Mouse (Mus musculus): ENCODE results near the gene Ifnar1. TPM values are rescaled to one million over a fixed set of nuclear protein-coding genes. Genes with fewer than 3 reads are reported as not detected.

Gene Ifnar1
- total RNA-seq, 1 experiment from 2014 or later = 108 TPM

DNA sequence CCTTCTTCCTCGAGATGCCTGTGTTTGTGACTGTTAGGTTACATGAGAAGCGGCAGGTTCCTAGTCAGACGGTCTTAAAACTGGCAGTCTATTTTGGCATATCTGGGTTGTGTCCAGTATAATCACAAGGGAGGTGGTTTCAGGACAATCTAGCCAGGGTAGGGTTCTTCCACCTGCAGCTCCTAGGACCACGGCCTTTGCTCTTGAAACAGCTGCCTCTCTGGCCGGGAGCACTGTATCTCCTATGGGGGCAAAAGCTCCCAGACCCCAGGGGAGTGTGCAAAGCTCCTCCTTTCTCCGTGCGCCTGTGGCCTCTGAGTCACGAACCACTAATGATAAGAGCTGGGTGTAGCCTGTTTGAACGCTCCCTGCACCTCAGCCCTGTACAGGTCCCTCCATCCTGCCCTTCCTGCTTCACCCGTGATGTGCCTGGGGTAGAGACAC is 66.1 kb downstream of the Ifnar1 start:
- no peak for ATAC-seq (replicated peaks; ENCODE audit: insufficient number of reproducible peaks, low FRiP score, low TSS enrichment, poor library complexity, severe bottlenecking)

DNA sequence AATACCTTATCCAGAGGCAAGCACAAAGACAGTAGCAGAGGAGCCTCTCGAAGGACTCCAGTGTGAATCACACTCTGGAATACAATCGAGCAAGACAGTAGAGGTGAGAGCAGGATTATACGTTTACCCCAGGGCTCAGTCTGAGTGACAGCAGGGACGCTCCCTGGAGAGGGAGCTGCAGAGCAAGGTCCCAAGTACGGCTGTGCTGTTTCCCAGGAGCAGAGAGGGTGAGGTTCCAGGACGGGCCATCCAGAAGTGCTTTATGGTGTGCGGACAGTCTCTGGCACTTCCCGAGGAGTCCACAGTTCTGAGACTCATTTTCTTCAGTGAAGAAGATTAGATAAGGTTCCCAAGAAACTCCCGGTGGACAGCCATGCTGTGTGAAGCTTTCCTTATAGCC is 67.0 kb downstream of the Ifnar1 start:
- ATAC-seq (replicated peaks; ENCODE audit: insufficient number of reproducible peaks, low FRiP score, low TSS enrichment, poor library complexity, severe bottlenecking) = no peak

DNA sequence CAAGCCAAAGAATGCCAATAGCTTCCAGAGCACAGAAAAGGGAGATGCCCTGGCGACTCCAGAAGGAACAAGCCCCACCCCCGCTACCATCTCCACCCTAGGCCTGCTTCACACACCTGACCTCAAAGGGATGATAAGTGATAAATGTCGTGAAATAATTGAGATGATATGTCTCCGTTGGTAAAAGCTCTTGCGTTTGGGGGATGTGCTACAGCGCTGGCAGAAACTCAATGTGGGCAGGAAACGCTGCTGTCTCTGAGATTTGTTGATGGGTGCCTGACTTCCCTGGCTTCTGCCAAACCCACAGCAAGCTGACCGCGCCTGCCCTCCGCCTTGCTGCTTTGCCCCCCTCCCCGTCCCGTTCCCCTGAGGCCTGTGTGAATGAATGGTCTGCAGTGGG is 68.6 kb downstream of the Ifnar1 start:
- no peak for ATAC-seq (replicated peaks; ENCODE audit: insufficient number of reproducible peaks, low FRiP score, low TSS enrichment, poor library complexity, severe bottlenecking)

GRCm38 (mm10) chr16:91555017-91555605 is 70.1 kb downstream of the Ifnar1 start:
- ATAC-seq (replicated peaks; ENCODE audit: insufficient number of reproducible peaks, low FRiP score, low TSS enrichment, poor library complexity, severe bottlenecking) = no peak

DNA sequence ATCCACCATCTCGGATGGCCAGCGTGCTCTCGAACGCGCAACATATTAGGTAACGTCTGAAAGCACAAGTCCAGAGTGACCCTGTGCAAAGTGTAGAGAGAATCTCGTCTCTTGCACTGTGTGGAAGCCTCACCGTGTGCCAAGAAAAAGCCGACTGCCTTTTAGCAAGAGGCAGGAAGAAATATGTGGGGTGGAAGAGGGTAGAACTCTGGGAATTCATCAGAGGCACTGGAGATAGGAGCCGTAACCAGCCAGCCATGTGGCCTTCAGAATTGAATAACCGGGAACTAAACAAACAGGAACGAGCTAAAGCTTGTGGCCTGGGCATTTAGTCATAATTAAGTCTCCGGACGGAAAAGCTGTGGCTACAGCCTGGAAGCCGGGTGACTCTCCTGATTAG is 71.6 kb downstream of the Ifnar1 start:
- no peak for ATAC-seq (replicated peaks; ENCODE audit: insufficient number of reproducible peaks, low FRiP score, low TSS enrichment, poor library complexity, severe bottlenecking)

Other genes with a start within 250 kb of the Ifnar1 start
- not detected in 3 replicates for gene Olig1, start 215.5 kb upstream of the Ifnar1 start, total RNA-seq (2017)
- gene Ifnar2, start 112.5 kb upstream of the Ifnar1 start, total RNA-seq (2017) = 188 to 243 TPM (median 214 TPM) in 3 replicates
- not detected in 3 replicates for gene Gm21970, start 93.5 kb upstream of the Ifnar1 start, total RNA-seq (2017)
- 86.7 to 144 TPM (median 102 TPM) in 3 replicates for gene Il10rb, start 79.1 kb upstream of the Ifnar1 start, total RNA-seq (2017)
- 28.8 to 49.4 TPM (median 38.9 TPM) in 3 replicates for gene Ifngr2, start 61.8 kb downstream of the Ifnar1 start, total RNA-seq (2017)
- 44.6 to 80.4 TPM (median 63.0 TPM) in 3 replicates for gene Tmem50b, start 112.6 kb downstream of the Ifnar1 start, total RNA-seq (2017)
- 1.1 to 3.1 TPM (median 1.6 TPM) in 3 replicates for gene Dnajc28, start 133.8 kb downstream of the Ifnar1 start, total RNA-seq (2017)
- 45.6 to 47.6 TPM (median 47.0 TPM) in 3 replicates for gene Gart, start 161.7 kb downstream of the Ifnar1 start, total RNA-seq (2017)
- 374 to 473 TPM (median 406 TPM) in 3 replicates for gene Son, start 162.3 kb downstream of the Ifnar1 start, total RNA-seq (2017)
- 44.3 to 63.9 TPM (median 50.9 TPM) in 3 replicates for gene Donson, start 203.5 kb downstream of the Ifnar1 start, total RNA-seq (2017)
- gene Cryzl1, start 243.7 kb downstream of the Ifnar1 start, total RNA-seq (2017) = 77.1 to 114 TPM (median 103 TPM) in 3 replicates
- gene Itsn1, start 244.0 kb downstream of the Ifnar1 start, total RNA-seq (2017) = 17.6 to 27.7 TPM (median 24.7 TPM) in 3 replicates

Measured in monocyte, adult 5-6 weeks (primary cell).